Mouse (Mus musculus): ENCODE measurements around the gene Gm11232. TPM values are rescaled to one million over a fixed set of nuclear protein-coding genes. Genes with fewer than 3 reads are reported as not detected.

Gene Gm11232
- not detected for total RNA-seq (2021)

DNA sequence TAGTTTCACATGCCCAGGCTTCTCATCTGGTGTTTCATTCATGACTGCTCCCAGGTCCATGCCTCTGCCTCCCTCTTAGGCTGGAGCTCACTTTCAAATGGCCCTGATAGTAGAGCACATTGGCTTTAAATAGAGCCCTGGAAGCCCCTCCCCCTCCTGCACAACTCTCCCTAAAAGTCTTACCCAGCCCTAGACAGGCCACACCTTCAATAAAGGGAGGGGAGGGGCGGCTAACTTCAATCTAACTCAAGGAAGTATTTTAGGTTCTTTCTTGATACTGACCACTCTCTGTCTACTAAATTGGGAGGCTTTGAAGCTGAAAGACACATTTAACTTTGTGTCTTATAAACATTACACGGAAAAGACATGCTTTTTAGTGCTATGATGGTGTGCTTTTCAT is at the start of gene Gm11232:
Gm11232 (minus strand) TSS at position 101 of the 400 bp plus-strand sequence.
- intact Hi-C loops (cut with DNase I), result no loop called here
- no peak for DNase-seq

DNA sequence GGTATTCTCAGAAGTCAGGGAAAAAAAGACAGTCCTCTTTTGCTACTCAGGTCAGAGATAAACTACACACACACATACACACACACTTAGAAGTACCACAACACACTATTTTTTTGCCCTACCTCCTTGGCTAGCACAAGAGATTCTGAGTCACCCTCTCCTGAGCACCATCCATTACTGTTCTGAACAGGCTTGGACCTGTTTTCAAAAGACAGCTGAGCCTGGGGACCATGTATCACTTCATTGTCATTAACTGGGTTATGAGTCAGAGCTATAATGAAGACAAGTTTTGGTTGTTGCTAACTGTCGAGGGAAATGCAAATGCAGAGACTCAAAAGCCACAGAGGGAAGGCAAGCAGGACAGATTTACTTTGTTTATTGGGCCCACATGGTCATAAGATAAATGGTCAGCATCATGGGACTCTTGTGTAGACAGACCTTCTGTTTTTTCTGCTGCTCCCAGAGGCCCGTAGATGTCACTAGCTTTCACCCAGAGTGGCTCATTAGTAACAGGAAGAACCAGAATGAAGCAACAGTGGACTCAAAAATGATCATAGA is 48.3 kb upstream of the Gm11232 start:
- DNase-seq, result no peak
- intact Hi-C loops (cut with DNase I), result no loop called here

DNA sequence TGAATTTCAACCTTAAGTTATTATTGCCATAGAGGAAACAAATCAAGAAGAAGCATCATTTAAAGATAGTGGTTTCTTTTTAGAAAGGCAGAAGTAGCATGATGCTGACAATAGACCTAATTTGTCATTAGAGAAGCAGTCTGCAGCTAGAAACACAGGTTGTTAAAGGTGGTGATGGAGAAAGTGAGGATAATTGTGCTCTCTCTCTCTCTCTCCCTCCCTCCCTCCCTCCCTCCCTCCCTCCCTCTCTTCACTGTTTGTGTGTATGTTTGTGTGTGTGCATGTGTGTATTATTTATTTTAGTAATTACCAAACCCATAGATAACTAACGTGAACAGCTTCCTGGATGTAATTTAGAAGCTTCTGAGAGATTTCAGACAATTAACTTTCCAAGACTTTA is 7.8 kb upstream of the Gm11232 start:
- DNase-seq, result no peak
- intact Hi-C loops (cut with DNase I), result no loop called here

DNA sequence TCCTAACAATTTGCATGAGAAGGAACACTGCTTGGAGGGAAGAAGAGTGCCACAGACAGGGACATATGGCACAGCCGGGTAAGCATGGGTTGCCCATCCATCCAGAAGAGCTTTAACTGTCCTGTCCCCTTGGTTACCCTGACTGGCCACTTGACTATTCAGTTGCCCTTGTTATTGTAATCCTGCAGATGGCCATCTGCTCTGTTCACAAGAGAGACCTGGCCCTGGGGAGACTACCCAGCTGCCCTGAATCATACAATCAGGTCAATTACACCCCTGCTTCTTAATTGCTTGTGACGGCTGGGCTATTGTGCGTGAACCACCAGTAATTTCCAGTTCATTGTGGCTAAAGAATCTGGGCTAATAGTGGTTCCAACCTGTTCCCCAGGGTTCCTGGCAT is 7.3 kb upstream of the Gm11232 start:
- intact Hi-C loops (cut with DNase I), result no loop called here
- DNase-seq, result peak; percentile 89

DNA sequence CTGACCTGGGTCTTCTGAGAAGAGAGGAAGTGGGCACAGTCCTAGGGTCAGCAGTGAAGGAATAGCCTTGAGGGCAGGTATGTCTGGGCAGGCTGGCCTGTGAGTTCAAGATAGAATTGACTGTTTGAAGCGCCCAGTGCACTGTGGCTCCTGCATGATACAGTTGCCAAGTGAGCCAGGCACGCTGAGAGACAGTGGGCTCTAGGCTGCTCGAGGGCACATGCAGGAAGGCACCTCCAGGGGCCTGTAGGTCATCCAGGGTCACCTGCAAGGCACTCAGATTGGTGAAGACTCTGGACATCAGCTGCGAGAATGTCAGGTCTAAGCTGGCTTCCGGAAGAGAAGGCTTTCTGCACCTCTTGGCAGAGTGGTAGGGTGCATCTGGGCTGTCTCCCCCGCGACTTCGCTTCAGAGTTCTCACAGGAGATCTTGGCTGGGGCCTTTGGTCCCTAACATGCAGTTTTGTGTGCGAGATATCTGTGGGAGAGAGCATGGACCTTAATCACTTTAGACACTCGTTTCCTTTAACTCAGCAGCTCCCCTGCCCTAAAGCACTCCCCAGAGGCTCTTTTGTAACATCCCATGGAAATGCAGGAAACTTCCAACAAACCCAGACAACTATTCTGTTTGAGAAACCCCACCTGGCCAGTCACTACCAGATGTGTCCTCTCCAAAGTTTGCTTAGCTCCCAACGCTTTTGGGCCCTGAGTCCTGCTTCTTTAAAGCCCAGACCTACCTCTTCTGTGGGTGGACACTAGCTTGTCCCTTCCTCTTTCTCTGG is 1.1 kb downstream of the Gm11232 start:
- peak; percentile 2 for DNase-seq
- intact Hi-C loops (cut with DNase I), result no loop called here

DNA sequence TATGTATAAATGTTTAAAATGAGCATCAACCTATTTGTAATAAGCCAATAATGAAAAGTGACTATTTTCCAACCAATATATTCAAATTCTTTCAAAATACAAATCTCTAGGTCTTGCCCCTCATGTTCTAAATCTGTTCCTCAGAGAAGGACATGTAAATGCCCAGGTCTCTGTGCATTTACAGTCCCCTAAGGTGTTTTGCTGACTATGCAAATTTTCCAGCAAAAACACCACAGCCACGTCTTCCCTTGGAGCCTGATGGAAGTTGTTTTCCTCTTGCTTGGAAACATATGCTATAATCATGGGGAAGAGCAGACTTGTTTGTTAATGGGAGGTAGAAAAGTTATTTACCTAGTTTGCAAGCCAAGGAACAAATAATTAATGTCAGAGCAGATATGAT is 12.0 kb downstream of the Gm11232 start:
- intact Hi-C loops (cut with DNase I), result no loop called here
- DNase-seq, result no peak

DNA sequence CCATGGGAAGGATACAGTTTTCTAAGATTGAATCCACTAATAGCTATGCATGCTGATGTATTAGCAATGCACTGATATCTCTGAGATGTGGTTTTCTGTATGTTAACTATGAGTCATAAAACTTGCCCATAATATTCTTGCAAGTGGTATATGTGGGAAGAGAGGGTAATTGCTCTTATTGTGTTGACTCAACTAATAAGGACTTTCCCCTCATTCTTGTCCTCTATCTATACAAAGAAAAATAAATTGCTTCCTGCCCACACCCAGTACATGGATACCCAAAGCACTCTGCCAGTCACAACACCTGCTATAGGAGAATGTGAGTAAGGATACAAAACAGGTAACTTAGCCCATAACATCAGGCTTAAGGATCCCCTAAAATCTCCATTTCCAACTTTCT is 21.2 kb downstream of the Gm11232 start:
- intact Hi-C loops (cut with DNase I), result no loop called here

DNA sequence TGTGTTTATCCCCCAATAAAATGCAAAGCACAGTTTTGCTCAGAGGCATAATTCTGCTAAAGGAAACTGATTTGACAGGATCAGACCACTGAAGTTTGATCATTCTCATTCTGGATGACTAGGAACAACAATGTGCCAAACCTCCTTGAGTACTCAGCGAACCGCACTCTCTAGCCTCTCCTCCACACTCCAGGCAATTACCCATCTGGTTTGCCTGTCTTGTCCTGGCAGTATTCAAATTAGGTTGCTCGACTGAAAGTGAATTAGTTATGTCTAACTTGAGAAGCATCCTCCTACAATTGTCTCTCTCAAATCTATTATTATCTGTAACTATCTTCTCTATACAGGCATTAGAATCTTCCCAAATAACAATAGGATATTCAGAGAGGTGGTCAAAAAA is 22.5 kb downstream of the Gm11232 start:
- intact Hi-C loops (cut with DNase I), result no loop called here
- DNase-seq, result peak; percentile 22

More for the DNA sequence above, 21.2 kb downstream of the Gm11232 start:
- DNase-seq, result no peak

DNA sequence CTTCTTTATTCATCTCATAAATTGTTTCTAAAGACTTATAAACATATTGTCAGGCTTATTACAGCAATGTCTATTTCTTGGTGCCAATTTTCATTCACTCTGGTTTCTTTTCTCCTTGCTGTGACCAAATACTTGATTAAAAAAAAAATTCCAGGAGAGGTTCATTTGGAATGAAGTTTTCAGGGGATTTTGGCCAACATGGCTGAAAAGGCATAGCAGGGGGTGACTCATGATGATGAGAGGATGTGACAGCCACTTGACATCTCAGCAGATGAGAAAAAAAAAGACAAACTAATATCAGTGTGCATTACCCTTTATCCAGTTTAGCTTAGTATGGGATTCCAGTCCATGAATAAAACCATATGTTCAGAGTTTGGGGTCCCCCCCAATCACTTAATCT is 28.4 kb downstream of the Gm11232 start:
- DNase-seq, result peak; percentile 60
- intact Hi-C loops (cut with DNase I), result no loop called here

DNA sequence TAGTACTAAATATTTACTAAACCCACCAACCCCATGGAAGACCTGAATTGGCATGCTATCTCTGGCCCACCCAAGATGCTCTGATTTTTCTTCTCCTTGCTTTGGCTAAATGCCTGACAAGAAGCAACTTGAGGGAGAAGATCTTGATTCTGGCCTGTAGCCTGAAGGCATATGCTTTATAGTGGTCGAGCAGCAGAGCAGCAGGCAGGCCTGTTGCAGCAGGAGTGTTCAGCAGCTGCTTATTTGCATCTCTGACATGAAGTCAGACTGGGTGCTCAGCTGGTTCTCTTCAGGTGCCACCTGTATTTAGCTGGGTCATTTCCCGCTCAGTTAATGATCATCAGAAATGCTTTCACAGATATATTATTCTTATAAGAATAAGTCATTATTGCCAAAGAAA is 30.2 kb downstream of the Gm11232 start:
- intact Hi-C loops (cut with DNase I), result no loop called here
- DNase-seq, result peak; percentile 41

DNA sequence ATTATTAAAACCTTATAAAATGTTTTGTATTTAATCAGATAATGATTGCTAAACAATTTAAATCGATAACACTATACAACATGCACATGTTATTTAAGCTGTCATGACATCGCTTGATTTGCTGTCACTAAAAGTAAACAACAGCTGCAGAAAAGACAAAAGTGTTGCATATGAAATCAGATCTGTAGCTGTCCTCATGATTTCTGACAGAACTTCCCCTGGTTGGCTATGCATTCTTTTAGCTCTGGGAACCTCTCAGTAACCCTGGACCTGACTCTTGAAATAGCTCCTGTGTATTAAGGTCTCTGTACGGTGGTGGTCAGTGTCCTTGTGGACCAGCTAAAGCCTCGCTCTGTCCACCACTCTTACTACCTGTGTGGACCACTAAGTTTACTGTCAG is 30.7 kb downstream of the Gm11232 start:
- intact Hi-C loops (cut with DNase I), result no loop called here

DNA sequence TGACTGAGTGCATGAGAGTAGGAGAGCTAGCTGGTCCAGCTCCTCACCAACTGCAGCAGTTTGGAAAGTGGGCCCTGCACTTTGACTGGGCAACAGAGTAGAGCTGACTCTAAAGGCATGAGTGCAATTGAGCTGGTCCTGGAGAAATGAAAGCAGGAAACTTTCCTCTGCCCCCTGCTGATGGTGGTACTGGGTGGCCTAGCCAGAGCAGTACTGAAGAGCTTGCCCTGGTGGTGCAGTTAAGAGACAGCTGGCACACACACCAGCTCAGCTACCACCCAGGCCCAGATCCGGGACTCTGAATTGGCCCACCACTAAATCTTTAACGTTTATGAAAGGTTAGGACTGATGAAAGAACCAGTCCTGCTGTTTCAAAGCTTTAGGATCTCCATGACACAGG is 31.9 kb downstream of the Gm11232 start:
- intact Hi-C loops (cut with DNase I), result no loop called here

More for the DNA sequence above, 30.7 kb downstream of the Gm11232 start:
- no peak for DNase-seq

More for the DNA sequence above, 31.9 kb downstream of the Gm11232 start:
- DNase-seq, result peak; percentile 55

Measured in left cerebral cortex, postnatal 4 days (tissue).